Mouse (Mus musculus) megakaryocyte, adult 5-6 weeks (primary cell): ENCODE measurements around the gene Svs1. TPM values are rescaled to one million over a fixed set of nuclear protein-coding genes. Genes with fewer than 3 reads are reported as not detected.
"Not testable (repeated sequence)": the region's sequence is repeated elsewhere in the genome, so short reads cannot be mapped to it uniquely, and the experiment has no call there.

Source experiments
- ATAC-seq: 2 replicates; pipeline ENCODE4 v1.8.0; 2016; ENCODE audit warnings: mild to moderate bottlenecking, inconsistent platforms; ENCODE audit not compliant: poor library complexity, severe bottlenecking
- total RNA-seq, 2 experiments: library from RNA; stranded (forward) in 1 of 2; stranded (reverse) in 1 of 2; fragments of 153-499, 151-499 nt in 1 of 2; fragments of 221-1000, 200-1000 nt in 1 of 2; gene quantifications; 2 replicates each; pipeline versions ENCODE4 v1.2.3 to v1.2.4; 2015 to 2017

Svs1 gene
- total RNA-seq (2015) (not detected in 2 replicates), total RNA-seq (2017) (not detected in 2 replicates)

- no peak for ATAC-seq
Measured at GRCm38 (mm10) chr6:48986444-48986990, at the start of gene Svs1. Gene Svs1 (plus strand): TSS chr6:48986861.

GRCm38 (mm10) chr6:48949596-48949995 is 37.1 kb upstream of the Svs1 start:
- no peak for ATAC-seq

GRCm38 (mm10) chr6:48950676-48951075 is 36.0 kb upstream of the Svs1 start:
- no peak for ATAC-seq

- ATAC-seq, result no peak
Measured at GRCm38 (mm10) chr6:48951630-48952029, 35.0 kb upstream of the Svs1 start.

GRCm38 (mm10) chr6:48953220-48953619 is 33.4 kb upstream of the Svs1 start:
- no peak for ATAC-seq

GRCm38 (mm10) chr6:48954211-48954610 is 32.5 kb upstream of the Svs1 start:
- ATAC-seq, result no peak

GRCm38 (mm10) chr6:48954946-48955345 is 31.7 kb upstream of the Svs1 start:
- ATAC-seq, result no peak

GRCm38 (mm10) chr6:48956785-48957184 is 29.9 kb upstream of the Svs1 start:
- no peak for ATAC-seq

GRCm38 (mm10) chr6:48958053-48958452 is 28.6 kb upstream of the Svs1 start:
- no peak for ATAC-seq

- not testable (repeated sequence) for ATAC-seq
Measured at GRCm38 (mm10) chr6:48959151-48959550, 27.5 kb upstream of the Svs1 start.

GRCm38 (mm10) chr6:48966696-48967095 is 20.0 kb upstream of the Svs1 start:
- not testable (repeated sequence) for ATAC-seq

GRCm38 (mm10) chr6:48967868-48968267 is 18.8 kb upstream of the Svs1 start:
- ATAC-seq, result peak; percentile 76

- no peak for ATAC-seq
Measured at GRCm38 (mm10) chr6:48974663-48975062, 12.0 kb upstream of the Svs1 start, which contains the start of gene Doxl2. Gene Doxl2 (plus strand): TSS chr6:48974963.

GRCm38 (mm10) chr6:48979616-48980015 is 7.0 kb upstream of the Svs1 start:
- ATAC-seq, result no peak

- no peak for ATAC-seq
Measured at GRCm38 (mm10) chr6:48982305-48982704, 4.4 kb upstream of the Svs1 start.

GRCm38 (mm10) chr6:48989971-48990370 is 3.3 kb downstream of the Svs1 start:
- ATAC-seq, result no peak

GRCm38 (mm10) chr6:48991991-48992390 is 5.3 kb downstream of the Svs1 start:
- no peak for ATAC-seq

- no peak for ATAC-seq
Measured at GRCm38 (mm10) chr6:48998186-48998585, 11.5 kb downstream of the Svs1 start.

- ATAC-seq, result no peak
Measured at GRCm38 (mm10) chr6:48998796-48999195, 12.1 kb downstream of the Svs1 start.

- no peak for ATAC-seq
Measured at GRCm38 (mm10) chr6:49003381-49003780, 16.7 kb downstream of the Svs1 start.

- peak; percentile 95 for ATAC-seq
Measured at GRCm38 (mm10) chr6:49007981-49008380, 21.3 kb downstream of the Svs1 start.

GRCm38 (mm10) chr6:49008420-49009160 is 21.9 kb downstream of the Svs1 start:
- no peak for ATAC-seq
